Mouse (Mus musculus) layer of hippocampus, adult 11-12 months (tissue): ENCODE data around the gene Sorcs3.

Experiments used
- DNase-seq: peaks from one replicate; pipeline ENCODE4 v3.0.0; 2022; ENCODE audit warnings: low spot score

The Sorcs3 gene

DNA sequence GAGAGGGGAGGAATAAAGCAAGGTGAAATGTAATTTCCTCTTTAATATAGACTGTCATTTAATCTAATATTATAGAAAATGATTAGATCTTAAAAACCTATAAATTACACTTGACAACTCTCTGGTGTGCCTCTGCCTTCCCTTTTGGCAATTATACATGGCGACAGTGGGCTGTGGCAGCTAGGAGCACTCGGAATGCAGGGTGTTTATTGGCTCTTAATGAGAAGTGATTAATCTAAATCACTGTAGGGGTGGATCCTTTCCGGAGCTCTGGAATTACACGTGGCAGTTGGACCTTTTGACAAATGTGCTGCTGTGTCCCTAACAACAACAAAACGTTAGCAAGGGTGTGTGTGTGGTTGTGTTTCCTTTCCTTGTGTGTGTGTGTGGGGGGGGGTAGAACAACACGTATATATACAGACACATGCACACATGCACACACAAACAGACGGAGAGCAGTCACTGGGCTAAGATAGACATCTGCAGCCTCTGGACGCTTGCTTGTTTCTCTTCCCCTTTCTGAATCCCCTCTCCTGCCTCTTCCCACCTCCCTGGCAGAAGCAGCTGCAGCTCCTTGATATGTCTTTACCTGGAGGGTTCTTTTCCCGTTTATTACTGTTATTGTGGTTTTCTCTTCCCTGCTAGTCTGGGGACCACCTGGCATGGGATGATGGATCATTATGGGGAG, 318.8 kb downstream of the Sorcs3 start:
- DNase-seq = no peak

DNA sequence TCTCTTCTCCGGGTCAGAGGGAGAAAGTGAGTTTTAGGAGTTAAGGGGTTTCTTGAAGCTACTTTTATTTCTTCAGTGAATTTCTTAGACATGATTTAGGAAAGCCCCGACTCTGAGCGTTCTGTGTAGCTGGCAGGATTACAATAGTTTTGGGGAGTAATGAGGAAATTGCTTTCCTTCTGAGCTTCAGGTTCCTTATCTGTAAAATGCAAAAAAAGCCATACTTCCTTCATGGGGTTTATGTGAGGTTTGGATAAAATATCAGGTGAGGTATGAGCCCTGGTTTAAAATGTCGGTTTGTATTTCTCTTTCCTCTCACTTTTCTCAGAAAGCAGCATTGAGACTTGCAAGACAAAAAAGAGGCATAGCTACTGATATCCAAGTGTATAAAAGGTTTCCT, 327.8 kb downstream of the Sorcs3 start:
- DNase-seq = no peak

DNA sequence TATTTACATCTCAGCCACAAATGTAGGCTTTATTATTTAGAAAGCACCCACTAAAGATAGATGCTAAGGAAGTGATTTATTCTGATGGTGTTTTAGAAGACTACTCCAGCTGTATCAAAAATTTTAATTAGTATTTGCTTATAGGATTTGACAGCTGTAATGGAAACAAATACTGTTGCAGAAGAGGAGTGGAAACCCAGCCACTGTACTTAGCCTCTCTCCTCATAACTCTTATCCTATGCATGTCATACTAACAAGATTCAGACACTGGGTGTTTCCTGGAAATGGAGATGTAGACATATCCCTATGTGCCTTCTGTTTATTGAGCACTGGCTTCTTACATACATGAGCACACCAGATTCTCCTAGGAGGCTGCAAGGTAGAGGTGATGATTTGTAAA, 338.5 kb downstream of the Sorcs3 start:
- no peak for DNase-seq

DNA sequence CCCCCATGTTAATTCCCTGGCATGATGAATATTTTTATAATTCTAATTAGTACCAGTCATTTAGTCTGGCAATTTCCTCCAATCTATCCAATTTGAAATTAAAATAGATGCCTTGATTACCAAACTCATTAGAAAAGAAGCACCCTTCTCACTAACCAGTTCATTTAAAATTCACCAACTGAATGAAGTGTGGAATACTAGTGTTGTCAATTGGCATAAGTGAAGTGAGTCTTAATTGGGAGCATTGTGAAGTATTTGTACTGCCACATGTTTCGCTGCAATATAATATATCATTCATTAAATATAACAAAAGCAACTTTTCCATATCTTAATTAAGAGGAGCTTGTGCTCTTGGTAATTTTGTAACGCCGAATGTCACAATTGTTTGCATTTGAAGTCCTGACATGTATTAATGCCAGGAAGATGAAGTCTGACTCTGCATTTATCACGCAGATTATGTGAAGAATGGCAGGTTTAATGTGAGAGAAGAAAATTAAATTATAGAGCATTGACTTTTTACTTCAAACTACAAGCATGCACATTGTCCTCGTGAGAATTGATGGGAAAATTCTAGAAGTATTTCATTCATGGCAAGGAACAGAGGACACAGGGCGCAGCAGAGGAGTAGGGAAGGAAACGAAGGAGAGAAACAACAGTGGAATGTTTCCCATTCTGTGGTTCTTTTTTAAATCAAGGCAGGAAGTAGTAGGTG, 339.8 kb downstream of the Sorcs3 start:
- no peak for DNase-seq

DNA sequence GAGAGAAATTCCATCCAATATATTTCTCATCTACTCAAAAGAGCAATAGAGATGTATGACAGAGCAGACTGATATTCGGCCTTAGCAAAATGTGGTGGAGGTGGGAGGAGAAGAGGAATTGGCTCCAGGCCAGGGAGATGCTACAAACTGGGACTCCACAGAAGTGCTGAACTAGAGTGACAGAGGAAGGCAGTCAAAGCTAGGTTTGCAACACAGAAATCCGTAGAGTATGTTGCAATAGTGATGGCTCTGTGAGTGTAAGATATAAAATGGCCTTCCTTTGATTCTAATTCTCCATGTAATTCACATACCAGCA, 340.3 kb downstream of the Sorcs3 start:
- DNase-seq = peak; percentile 57

DNA sequence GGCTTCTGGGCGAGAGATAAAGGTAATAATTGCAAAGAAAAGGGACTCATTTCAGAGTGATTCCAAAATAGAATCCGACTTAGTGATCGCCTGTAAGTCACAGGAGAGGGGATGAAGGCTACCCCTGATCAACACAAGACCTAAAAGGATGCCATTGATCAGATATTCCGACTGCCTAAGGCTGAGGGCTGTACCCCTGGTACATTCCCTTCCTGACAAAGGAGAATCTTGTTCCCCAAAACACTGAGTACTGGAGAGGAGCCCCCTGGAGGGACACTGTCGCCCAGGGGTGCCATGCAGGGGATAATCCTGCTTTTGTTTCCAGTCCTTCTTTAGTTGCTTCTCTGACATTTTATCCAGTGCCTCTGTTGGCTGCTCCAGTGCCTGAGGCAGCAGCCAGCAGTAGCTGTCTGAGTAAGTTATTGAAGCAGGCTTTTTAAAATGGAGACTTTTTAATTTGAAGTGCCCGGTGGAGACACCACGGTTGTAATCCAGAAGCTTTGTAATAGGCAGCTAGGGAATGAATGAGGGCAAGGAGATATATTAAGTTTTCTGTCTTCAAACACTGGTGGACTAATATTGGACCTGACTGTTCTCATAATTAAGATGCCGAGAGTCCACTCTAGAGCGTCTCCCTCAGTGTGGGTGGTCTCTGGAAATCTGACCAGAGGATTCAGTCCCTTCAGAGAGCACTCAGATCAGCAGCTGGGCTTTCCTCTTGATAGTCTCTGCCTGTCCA, 342.5 kb downstream of the Sorcs3 start:
- no peak for DNase-seq

DNA sequence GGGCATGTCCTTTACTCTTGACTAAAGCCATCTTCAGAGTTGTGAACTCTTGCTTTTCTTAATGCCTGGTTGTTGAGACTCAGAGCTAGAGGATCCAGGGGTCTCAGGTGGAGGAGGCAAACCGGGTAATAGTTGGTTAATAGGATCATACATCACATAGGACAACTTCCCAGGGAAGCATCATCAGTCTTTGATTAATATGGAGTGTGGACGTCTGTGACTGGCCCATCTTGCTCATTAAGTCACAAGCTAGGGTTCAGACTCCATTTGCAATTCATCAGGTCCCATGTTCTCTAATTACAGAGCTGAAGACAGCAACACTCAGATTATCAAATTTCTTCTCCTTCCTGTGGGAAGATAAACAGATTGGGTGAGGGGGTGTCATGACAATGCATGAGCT, 353.6 kb downstream of the Sorcs3 start:
- DNase-seq = no peak

DNA sequence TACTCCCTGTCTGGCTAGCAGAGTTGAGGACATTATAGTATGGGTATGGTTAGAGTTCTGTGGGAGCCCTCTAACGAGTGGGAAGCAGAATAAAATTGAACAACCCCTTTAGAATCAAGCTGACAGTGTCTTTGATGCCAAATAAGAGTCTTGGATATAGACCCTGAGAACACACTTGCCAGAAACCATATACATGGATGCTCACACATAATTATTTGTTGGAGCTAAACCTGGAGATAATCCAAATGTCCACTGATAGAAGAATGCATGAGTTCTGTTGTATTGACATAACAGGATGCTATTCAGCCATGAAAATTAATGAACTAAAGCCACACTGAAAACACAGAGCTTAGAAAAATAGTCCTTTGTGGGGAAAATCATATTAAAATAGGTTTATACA, 369.9 kb downstream of the Sorcs3 start:
- DNase-seq = no peak

DNA sequence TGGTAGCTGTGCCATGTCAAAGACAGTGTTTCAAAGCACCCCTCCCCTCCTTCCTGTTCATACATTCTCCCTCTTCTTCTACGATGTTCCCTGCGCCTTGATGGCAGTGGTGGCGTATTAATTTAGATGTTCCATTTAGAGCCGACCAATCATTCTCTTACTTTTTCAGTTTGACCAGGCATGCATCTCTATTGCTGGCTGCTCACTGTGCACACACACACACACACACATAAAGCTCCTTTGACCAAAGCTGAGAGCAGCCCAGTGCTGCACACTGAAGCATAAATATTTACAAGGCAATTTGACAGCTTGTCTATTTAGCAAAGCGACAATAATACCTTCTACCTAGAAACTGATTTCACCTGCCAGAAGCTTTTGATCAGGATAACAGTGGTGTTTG, 371.3 kb downstream of the Sorcs3 start:
- no peak for DNase-seq

DNA sequence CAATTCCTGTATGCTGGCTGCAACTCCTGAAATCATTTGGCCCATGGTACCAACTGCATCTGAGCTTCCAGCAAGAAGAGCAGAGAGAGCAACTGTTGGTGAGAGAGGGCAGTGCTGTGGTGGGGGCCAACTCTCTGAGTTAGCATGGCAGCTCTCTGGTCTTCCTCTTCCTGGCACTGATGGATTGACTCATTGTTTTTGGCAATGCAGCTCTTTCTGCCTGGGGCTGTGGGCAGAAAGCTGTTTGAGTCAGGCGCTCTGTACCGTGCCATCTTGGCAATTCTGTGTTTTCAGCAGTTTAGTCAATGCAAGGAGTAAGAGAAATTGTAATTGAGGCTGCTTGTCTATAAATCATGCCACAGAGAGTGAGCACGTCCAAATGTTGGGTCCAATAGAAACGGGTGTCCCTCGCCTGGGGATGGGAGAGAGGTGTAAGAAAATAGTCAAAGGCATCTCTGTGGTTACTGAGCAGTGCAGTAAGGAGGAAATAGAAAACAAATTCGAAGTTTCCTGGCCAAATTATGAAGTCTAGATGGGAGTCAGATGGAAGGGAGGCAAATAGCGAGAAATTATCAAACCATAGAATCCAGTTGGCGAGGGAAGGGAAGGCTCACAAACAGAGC, 379.2 kb downstream of the Sorcs3 start:
- DNase-seq = peak; percentile 39

DNA sequence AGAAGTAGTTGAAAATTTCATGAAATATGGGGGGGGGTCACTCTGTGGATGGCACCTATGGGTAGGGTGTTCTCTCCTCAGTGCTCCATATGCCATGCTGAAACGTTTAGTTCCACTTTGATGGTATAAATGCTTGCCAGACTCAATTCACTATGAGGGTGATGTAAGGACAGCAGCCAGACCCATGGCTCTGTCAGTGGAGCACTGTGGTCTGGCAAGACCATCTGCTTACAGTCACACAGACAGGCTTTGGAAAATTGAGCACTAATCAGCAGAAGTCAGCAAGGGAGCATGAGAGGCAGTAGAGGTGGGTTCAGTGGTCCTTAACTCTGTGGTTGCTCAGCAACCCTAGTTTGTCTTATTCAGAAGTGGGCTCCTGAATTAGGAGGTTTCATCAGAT, 411.1 kb downstream of the Sorcs3 start:
- no peak for DNase-seq

DNA sequence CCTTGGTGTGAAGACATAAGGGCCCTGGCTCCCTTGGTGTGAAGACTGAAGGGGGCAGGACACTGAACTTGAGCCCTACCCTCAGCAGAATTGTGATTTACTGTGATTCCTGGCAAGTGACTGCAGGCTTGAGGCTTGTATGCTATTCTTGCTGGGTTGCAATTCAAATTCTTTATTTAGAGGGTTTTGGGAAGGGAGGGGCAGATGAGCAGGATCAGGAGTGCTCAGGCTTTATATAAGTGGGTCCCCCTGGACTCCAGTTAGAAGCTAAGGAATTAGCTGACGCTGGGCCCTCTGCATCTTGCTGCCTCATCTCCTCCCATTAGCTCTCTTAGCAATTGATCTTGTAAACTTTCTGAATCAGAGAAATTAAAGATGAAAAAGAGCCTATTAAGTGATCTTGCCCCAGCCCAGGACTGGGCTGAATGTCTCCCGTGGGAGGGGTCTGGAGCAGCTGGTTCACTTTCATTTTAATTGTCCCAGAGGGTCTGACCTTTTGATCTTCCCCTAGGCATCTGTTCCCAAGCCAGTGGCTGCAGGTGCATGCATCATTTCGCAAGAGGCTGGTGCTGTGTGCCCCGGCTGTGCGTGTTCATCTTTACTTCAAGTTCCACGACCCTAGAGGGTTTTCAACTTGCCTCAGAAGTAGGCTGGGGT, 425.0 kb downstream of the Sorcs3 start:
- DNase-seq = no peak

DNA sequence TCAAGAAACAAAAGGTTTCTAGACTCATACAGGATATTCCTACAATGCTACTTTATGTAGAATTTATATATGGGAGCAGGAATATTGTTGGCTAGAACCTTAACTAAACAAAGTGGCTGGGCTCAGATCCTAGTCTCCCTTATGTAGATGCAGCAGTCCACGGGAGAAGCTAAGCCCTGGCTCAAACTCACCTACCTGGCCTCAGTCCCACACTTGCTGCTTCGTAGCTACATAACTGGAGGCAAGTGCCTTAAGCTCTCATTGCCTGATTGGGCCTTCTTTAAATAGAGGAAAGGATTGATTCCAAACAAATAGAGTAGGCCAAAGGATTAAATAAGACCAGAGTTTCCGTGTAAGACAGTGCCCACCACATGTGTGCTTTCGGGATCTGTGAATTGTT, 436.7 kb downstream of the Sorcs3 start:
- DNase-seq = no peak

DNA sequence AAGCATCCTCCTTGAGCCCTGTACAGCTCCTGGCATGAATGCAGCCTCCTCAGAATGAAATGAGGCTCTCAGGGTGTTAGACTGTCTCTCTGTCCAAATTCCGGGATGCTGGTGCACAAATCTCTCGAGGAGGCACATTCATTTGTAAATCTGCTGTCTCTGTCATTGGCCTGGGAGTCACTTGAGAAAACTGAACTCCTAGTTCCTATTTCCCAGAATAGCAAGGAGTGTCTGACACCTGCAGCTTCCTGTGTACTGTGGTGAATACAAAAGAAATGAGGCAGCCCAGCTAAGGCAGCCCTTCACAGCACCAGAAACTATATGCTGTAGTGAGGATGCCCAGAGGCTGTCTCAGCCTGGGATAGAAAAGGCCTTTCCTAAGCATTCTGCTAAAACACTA, 444.1 kb downstream of the Sorcs3 start:
- DNase-seq = no peak

DNA sequence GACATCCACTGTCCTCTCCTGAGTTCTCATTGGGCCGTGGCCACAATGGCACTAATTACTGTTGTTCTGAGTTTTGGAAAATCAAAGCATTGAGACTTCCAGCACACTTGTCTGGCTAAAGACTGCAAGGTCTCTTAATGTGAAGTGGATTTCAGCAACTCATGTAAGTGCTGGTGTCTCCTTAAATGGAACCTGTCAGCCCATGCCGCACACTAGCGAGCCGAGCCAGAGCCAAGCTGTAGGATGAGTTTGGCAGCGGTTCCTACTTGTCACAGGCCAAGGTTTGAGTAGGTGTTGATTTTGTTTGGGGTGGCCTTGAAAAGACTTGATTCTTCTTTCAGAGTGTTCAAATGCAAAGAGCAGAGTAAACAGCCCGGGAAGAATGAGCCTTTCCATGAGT, 445.8 kb downstream of the Sorcs3 start:
- no peak for DNase-seq

DNA sequence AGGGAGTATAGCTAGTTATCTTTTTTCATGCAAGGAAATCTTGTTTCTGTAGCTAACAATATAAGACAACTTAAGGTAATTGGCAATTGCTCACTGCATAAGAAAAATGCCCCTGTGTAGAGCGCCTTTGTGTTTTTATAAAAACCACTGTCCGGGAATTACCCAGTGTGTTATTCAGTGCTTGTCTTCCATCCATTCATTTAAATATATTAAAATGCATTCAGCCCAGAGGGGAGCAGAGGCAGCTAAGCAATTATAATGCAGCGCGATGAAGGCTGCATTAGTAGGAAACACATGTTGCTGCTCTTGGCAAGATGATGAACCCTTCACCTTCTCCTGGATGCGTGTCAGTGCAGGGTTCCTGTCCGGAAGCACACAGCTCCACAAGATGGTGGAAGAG, 454.4 kb downstream of the Sorcs3 start:
- no peak for DNase-seq

DNA sequence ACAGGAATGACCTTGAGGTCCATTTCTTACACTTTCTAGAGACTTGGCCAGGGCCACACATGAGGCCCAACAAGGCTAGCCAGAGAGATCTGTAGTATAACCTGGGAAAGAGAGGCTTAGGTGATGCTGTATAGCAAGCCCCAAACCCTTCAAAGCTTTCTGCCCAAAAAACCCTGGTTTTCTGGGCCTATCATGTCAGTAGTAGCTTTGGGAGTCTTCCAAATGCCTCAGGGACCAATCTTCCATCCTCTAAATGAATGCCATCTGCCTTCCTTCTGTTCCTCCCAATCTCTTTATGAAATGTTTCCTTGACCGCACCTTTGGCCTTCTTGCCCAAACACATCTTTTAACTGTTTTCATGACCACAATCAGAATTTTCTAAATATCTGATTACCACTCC, 474.1 kb downstream of the Sorcs3 start:
- no peak for DNase-seq

DNA sequence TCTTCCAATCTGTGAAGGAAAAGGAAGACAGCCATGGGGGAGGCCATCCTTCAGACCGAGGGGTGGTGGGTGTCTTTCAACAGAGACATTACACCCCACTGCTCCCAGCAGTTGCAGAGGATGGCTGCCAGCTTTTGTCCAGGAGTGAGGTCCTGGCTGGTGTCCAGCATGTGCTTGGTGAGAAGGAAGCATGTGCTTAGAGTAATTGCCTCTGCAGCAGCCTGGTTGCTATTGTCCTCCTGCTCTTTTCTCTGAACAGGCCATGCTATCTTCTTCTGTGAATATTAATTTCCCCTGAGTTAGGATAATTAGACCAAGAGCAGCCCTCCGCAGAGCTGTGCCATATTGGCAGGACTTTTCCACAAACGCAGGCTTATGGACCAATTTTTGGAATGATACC, 476.7 kb downstream of the Sorcs3 start:
- DNase-seq = peak; percentile 14

DNA sequence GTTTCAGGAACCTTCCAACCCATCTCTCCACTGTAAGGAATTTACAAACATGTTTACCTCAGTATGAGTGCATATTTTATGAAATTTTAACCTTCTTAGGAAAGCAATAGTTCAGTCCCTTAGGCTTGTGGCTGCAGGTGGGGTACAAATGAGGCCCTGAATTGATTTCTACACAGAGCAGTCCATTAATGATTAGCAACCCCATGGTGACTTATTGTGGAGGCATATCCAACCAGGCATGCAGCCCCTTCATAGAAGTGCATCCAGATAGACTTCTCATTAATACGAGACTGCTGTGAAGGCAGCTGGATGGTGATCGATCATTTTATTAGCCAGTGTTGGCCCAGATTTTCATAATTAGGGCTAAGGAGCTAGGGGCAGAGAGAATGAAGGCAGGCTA, 480.5 kb downstream of the Sorcs3 start:
- no peak for DNase-seq

DNA sequence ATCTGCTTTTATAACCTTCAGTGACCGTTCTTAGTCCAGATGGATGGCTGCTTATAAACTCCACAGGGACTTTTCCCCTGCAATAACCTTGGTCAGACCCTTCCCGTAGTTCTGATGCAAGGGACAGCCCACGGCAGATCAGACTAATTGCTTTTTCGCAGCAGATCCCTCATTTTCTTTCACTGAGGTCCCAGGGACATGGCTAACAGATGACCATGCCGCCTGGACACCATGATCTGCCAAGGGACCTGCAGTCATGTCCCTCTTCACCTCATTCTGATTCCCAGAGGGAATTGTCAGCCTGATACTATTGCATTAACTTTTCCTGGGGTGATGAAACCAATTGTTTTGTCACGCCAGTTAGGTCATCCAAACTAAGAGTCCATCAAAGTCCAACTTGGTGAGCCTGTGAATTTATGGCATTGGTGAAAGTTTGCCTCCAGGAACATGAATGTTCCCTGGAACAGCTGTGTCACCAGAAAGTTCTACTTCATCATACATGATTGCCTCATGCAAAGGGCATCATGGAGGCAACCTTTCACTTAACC, 494.4 kb downstream of the Sorcs3 start:
- no peak for DNase-seq

DNA sequence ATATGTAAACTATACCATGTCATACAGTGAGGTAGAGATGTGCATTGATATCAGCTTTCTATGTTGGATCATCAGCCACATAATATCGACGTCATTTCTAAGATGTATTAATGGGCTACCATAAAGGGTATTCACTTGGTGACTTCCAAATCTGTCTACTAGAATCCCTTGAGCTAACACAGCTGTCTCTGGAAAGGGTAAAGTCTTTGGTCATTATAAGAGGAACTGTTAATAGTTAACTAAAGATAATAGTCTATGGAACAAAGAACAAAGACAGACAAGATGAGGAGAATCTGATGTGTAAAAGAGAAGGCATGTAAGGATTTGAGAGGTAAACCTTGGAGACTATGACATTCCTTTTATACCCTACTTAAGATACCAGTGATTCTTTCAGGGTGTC, 497.9 kb downstream of the Sorcs3 start:
- DNase-seq = no peak

DNA sequence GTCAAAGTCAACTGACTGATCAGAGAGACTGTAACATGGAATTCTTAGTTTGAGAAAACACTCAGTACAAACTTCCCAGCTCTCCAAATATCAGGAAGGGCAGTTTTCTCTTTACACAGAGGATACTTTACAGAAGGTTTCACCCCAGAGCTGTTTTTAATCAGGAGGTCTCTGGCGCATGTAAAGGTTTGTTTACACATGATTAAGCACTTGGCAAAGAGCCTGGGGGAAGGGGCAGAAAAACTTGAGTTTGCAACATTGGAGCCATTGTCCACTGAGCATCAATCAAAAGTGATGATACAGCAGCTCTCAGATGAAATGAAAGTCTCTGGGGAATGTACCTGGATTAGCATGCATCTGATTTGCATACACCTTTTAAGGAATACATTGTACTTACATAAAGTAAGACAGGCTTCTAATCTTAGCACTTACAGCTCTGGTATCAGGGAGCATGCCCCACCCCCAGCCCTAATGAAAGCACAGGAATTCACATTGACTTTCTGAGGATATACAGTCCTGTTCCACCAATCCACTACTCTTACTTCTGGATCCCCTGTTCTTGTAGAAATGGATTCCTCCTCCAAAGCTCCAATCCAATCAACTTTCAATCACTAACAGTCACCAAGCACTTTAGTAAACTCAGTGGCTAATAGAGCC, 500.6 kb downstream of the Sorcs3 start:
- no peak for DNase-seq
